Mouse (Mus musculus): ENCODE results near the gene Dip2b. TPM values are rescaled to one million over a fixed set of nuclear protein-coding genes. Genes with fewer than 3 reads are reported as not detected.
A peak's percentile ranks its signal among the peaks of the same experiment; 100 is the strongest.

Gene Dip2b
- total and polyA plus RNA-seq, 2 experiments = 2.0 to 3.1 TPM

DNA sequence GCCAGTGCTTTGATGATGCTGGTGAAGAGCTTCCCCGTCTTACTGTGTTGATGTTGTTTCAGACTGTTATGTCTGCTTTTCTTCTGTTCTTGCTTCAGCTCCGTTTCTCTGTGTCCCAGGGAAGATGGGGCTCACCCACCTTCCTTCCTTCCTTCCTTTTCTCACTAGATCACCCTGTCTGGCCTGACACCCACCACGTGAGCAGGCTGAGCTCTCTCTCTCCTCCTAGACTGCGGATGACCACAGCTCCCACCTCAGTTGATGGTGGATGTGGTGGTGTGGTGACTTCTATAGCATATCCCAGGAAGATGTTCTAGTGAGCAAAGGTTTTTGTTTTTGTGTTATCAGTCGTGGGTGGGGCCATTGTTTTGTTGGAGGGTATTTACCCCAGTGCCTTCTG lies 85.4 kb downstream of the Dip2b start:
- Histone ChIP-seq H3K27me3 (ENCODE audit: control insufficient read depth, insufficient read depth, low read length) (no peaks in the 10 kb centered on the region), H3K9ac (ENCODE audit: low read depth, low read length) (no peak overlapping the region), H3K79me2 (ENCODE audit: control insufficient read depth, insufficient read depth, low read length) (peaks cover 6% of the 10 kb centered on the region; the same call in 1 of the 2 replicates), H3K36me3 (ENCODE audit: control insufficient read depth, insufficient read depth, low read length) (no peaks in the 10 kb centered on the region), H3K4me3 (ENCODE audit: insufficient read depth, low read depth, low read length) (no peak overlapping the region), H3K27ac (replicated peaks; ENCODE audit: insufficient read depth, low read depth, low read length) (no peak overlapping the region), H3K4me1 (ENCODE audit: control insufficient read depth, insufficient read depth, low read length) (peaks cover 8% of the 10 kb centered on the region; the same call in 1 of the 2 replicates)
- 74% methylated on average over 5 of the region's 5 CpGs for WGBS
- no peak for DNase-seq (ENCODE audit: extremely low read depth, low read depth, low spot score)
- no peak for TF ChIP-seq CTCF (IDR thresholded peaks at IDR 0.05; ENCODE audit: low read depth, low read length)
- no peak for TF ChIP-seq POLR2A (IDR thresholded peaks at IDR 0.05; ENCODE audit: extremely low read depth, insufficient read depth, low read length)

DNA sequence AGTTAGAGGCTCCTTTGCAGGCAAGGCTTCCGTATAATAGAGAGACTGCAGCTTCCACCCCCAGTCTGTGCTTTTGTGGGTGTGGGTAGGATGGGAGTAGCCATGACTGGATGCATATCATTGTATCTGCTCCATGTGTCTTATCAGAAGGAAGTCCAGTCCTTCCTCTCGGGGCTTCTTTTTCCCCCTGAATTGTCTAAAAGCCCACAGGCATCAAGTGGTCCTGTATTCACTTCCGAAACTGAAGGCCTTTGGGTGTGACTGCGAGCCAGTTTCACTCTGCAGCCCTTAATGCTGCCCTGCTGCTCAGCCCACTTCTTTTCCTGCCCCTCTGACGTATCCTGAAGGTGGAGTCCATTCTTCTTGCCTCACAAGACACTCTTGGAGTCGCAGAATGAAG lies 86.8 kb downstream of the Dip2b start:
- 76% methylated on average over 6 of the region's 6 CpGs for WGBS
- no peak overlapping the region for H3K9ac ChIP-seq (ENCODE audit: low read depth, low read length)
- H3K27me3 ChIP-seq (ENCODE audit: control insufficient read depth, insufficient read depth, low read length) = no peaks in the 10 kb centered on the region
- H3K36me3 ChIP-seq (ENCODE audit: control insufficient read depth, insufficient read depth, low read length) = no peaks in the 10 kb centered on the region
- no peak for DNase-seq (ENCODE audit: extremely low read depth, low read depth, low spot score)
- peaks cover 8% of the 10 kb centered on the region; the same call in 1 of the 2 replicates for H3K4me1 ChIP-seq (ENCODE audit: control insufficient read depth, insufficient read depth, low read length)
- TF ChIP-seq CTCF (IDR thresholded peaks at IDR 0.05; ENCODE audit: low read depth, low read length) (no peak), POLR2A (IDR thresholded peaks at IDR 0.05; ENCODE audit: extremely low read depth, insufficient read depth, low read length) (no peak)
- H3K27ac ChIP-seq (replicated peaks; ENCODE audit: insufficient read depth, low read depth, low read length) = peak overlapping the region; percentile 19; the same call in 1 of the 2 replicates
- H3K4me3 ChIP-seq (ENCODE audit: insufficient read depth, low read depth, low read length) = no peak overlapping the region
- H3K79me2 ChIP-seq (ENCODE audit: control insufficient read depth, insufficient read depth, low read length) = peaks cover 6% of the 10 kb centered on the region; the same call in 1 of the 2 replicates

DNA sequence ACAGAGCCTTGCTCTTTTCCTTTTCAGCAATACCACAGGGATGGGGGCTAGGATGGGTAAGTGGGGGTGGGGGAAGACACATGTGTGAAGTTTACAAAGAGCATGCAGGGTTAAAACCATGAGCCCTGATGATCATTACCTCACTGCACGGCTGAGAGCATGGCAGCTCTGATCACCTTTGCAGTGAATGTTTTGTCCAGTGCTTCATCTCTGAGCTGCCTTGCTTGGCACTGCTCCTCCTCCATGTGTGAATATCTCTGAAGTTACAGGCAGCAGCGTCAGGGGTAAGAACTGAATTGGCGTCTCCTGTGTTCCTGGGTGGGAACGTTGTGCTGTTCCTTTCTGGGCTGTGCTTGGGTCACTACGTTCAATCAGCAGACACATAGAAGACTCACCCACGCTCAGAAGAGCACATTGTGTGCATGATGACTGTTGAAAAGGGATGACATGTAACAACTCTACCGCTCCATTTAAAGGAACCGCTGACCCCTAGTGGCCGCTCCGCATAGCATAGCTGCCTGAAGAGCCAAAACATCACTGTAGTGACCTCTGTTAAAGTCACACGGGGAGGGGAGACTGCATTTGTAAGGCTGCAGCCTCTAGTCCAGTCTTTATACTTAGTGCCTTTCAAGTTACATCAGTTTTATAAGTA lies 88.1 kb downstream of the Dip2b start:
- Histone ChIP-seq H3K27ac (replicated peaks; ENCODE audit: insufficient read depth, low read depth, low read length) (no peak overlapping the region), H3K27me3 (ENCODE audit: control insufficient read depth, insufficient read depth, low read length) (no peaks in the 10 kb centered on the region), H3K79me2 (ENCODE audit: control insufficient read depth, insufficient read depth, low read length) (peaks cover 6% of the 10 kb centered on the region; the same call in 1 of the 2 replicates), H3K9ac (ENCODE audit: low read depth, low read length) (no peak overlapping the region), H3K4me1 (ENCODE audit: control insufficient read depth, insufficient read depth, low read length) (peaks cover 3% of the 10 kb centered on the region; the same call in 1 of the 2 replicates), H3K4me3 (ENCODE audit: insufficient read depth, low read depth, low read length) (no peak overlapping the region), H3K36me3 (ENCODE audit: control insufficient read depth, insufficient read depth, low read length) (no peaks in the 10 kb centered on the region)
- DNase-seq (ENCODE audit: extremely low read depth, low read depth, low spot score) = peak; percentile 63
- no peak for TF ChIP-seq POLR2A (IDR thresholded peaks at IDR 0.05; ENCODE audit: extremely low read depth, insufficient read depth, low read length)
- TF ChIP-seq CTCF (IDR thresholded peaks at IDR 0.05; ENCODE audit: low read depth, low read length) = peak; percentile 83
- WGBS = 9% methylated on average over 11 of the region's 11 CpGs

DNA sequence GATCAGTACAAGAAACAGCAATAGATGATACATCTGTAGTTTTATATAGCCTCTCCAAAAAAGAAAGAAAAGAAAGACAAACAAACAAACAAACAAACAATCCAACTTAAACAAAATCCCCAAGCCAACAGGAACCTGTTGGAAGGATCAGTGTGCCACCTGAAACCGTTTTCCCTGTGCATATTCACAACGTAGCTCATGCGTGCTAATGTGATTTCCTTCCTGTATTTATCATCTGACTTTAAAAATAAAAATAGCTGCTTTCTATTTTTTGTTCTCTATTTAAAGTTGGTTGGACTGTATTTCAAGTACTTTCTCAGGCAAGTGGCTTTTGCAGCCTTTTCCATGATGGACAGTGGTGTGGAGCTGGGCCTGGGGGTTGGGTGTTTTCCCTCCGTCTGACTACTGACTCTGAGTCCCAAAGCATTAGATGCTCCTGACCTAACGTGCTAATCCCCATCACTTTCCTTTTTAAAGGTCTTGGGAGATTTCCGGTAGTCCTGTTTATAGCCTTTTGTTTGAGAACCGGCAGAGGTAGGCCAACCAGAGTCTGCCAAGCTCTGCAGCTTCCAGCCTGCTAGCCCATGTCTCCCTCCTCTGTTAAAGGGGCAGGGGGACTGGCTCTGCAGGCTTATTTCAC lies 90.8 kb downstream of the Dip2b start:
- H3K4me1 ChIP-seq (ENCODE audit: control insufficient read depth, insufficient read depth, low read length) = 0 out of 2 replicates have a peak, but pooled peaks cover 2% of the 10 kb centered on the region
- no peaks in the 10 kb centered on the region for H3K27me3 ChIP-seq (ENCODE audit: control insufficient read depth, insufficient read depth, low read length)
- peaks cover 6% of the 10 kb centered on the region; the same call in 1 of the 2 replicates for H3K79me2 ChIP-seq (ENCODE audit: control insufficient read depth, insufficient read depth, low read length)
- H3K9ac ChIP-seq (ENCODE audit: low read depth, low read length) = no peak overlapping the region
- WGBS = 79% methylated on average over 7 of the region's 7 CpGs
- DNase-seq (ENCODE audit: extremely low read depth, low read depth, low spot score) = no peak
- no peaks in the 10 kb centered on the region for H3K36me3 ChIP-seq (ENCODE audit: control insufficient read depth, insufficient read depth, low read length)
- H3K4me3 ChIP-seq (ENCODE audit: insufficient read depth, low read depth, low read length) = no peak overlapping the region
- no peak for TF ChIP-seq POLR2A (IDR thresholded peaks at IDR 0.05; ENCODE audit: extremely low read depth, insufficient read depth, low read length)
- no peak for TF ChIP-seq CTCF (IDR thresholded peaks at IDR 0.05; ENCODE audit: low read depth, low read length)
- peak overlapping the region; percentile 7; the same call in 1 of the 2 replicates for H3K27ac ChIP-seq (replicated peaks; ENCODE audit: insufficient read depth, low read depth, low read length)

DNA sequence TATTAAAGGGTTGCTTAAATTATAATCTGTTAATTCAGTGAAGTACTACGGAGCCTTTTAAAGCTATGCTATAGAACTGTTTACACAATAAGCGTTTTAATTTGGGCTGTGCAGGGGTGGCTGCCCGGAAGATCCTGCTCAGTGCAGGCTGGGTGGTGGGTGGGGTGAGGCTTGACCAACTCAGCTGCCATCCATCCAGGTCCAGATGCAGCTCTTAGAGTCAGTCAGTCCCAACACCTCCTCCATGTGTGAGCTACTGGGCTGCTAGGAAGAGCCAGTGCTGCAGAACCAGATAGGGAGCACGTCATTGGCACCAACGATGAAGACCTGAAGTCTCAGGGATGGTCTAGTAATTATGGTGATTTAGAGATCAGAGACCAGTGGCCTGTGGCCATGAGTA lies 101.2 kb downstream of the Dip2b start:
- DNase-seq (ENCODE audit: extremely low read depth, low read depth, low spot score) = no peak
- Histone ChIP-seq H3K79me2 (ENCODE audit: control insufficient read depth, insufficient read depth, low read length) (no peaks in the 10 kb centered on the region), H3K36me3 (ENCODE audit: control insufficient read depth, insufficient read depth, low read length) (0 out of 2 replicates have a peak, but pooled peaks cover 4% of the 10 kb centered on the region), H3K9ac (ENCODE audit: low read depth, low read length) (no peak overlapping the region), H3K27ac (replicated peaks; ENCODE audit: insufficient read depth, low read depth, low read length) (no peak overlapping the region), H3K4me1 (ENCODE audit: control insufficient read depth, insufficient read depth, low read length) (no peaks in the 10 kb centered on the region), H3K4me3 (ENCODE audit: insufficient read depth, low read depth, low read length) (no peak overlapping the region), H3K27me3 (ENCODE audit: control insufficient read depth, insufficient read depth, low read length) (no peaks in the 10 kb centered on the region)
- WGBS = 93% methylated on average over 5 of the region's 5 CpGs
- no peak for TF ChIP-seq POLR2A (IDR thresholded peaks at IDR 0.05; ENCODE audit: extremely low read depth, insufficient read depth, low read length)
- TF ChIP-seq CTCF (IDR thresholded peaks at IDR 0.05; ENCODE audit: low read depth, low read length) = no peak
